Mouse (Mus musculus): ENCODE measurements around the gene Arl16. TPM values are rescaled to one million over a fixed set of nuclear protein-coding genes. Genes with fewer than 3 reads are reported as not detected.

Gene Arl16
- 42.3 TPM for polyA plus RNA-seq (2017; shearing (Covaris generic))

DNA sequence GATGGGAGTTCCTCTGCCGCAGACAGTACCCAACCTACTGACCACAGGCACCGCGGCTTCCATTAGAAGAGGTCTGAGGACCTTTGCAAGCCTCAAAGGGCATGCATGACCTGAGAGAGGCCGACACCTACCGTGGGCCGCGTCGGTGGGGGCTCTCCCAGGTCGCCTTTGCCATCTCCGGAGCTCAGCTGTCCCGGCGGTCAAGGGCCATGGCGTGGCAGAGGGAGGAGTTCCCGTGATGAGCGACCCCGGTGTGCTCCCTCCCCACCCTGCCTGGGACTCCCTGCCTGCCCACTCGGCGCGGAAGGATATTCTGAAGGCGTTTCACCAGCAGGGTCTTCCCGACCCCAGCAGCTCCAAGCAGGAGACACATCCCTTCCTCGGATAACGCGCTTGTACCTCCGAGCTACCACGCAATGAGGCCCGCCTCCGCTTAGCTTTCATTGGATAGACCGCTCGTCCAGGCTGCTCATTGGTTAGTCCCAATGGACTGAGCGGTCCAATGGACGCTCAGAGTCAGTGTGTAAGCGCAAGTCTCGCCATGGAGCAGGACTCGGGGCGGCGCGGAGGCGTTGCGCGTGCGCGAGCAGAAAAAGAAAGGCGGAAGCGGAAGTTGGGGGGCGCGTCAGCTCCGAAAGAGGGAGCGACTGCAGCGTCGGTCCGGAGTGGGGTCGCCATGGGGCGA, at the start of gene Arl16:
Gene Arl16, minus strand, starts transcription at position 557 of the 685 bp plus-strand sequence.

DNA sequence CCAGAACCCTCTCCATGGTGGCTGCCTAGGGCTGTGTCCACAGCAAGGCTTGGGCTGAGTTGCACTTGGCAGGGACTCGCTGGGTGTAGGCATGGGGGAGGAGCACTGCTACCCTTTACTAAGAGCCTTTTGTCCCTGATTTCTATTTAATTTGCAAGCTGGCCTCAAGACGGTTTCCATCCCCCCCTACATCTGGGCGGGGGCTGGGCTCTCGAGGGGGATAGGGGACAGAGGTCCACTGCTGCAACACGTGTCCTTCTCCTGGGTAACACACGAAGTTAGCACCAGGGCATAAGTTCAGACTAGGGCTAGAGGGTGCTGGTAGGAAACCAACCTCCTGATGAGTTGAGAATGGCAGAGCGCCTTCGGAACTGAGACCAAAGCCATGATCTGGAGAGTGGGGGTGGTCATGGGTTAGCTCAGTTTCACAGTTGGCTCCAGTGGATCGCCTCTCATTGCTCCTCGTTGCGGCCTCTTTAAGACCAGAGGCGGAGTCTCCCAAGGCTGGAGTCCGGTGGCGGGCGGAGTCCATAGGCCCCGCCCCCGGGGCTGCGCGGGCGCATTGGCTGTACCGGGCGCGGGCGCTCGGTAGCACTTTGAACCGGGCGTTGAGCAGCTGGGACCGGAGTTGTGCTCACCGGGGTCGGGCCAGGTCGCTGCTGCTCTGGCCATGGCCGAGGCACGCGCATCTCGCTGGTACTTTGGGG, 24.1 kb upstream of the Arl16 start, which contains the start of gene Slc25a10:
Gene Slc25a10, plus strand, starts transcription at position 524 of the 707 bp plus-strand sequence.

DNA sequence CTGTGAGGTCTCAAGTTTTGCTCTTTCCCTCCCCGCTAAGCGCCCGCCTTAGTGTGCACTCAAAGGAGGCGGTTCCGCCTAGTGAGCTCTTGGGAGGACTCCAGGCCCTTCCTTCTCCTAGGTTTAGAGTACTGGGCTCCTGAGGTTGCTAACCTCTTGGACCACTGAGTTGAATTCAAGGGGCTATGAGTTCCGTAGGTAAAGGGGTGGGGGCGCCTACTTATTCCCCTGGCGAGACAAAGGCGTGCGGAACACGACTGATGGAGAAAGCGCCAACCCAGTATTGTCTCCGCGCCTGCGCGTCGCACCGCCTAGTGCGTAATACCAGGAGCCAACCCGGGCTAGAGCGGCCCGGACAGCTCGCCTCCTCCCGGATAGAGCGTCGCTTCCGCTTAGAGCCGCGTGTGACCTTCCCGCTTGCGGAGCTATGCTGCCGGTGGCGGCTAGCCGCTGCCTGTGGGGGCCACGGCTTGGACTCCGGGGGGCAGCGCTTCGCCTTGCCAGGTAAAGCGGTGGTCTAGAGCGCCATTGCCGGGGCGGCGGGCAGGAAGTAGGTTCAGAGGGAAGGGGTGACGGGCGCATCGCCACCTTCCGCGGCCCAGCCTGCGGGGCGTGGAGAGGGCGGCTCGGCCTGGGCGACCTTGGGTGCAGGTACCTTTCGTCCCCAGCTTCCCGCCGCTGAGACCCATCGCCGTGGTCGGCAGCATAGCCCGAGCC, 17.0 kb upstream of the Arl16 start, which contains the start of gene Mrpl12:
Gene Mrpl12, plus strand, starts transcription at position 349 of the 717 bp plus-strand sequence.

DNA sequence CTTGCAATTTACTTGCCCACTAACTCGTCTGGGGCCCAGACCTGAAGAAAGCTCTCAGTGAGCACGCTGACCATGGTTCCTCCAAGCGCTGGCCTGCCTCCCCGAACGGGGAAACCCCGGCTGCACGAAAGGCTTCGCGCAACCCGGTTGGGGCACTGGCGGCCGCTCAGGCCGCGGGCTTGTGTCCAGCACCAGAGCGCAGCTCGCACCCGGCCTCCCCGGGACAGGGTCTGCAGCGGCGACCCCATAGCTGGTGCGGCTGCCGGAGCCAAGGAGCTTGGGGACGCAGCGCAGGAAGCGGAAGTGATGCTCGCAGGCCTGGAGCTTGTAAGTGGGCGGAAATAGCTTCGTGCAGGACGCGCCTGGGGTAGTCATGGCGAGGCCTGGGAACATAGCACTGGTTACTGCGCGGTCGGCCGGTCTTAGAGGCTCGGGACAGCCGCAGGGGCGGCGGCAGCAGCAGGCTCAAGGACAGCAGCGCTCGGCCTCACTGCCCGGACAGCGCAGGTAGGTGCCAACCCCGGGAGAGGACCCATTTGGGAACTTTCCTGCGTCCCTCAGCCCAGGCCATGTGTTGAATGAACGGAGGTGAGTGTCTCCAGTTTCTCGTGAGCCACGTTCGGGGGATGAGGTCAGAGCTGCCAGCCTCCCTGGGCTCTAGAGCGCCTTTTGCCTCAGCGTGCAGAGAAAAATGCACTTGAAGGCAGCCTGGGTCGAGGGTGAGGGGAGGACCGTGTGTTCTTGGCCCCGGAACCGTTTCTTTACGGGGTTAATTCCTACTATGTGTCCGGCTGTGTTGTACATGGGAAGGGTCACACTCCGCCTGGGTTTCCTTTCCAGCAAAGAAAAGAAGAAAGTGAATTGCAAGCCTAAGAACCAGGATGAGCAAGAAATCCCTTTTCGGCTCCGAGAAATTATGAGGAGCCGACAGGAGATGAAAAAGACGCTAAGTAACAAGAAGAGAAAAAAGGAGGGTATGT, 9.3 kb downstream of the Arl16 start, which contains the start of the genes Oxld1 and Ccdc137:
Gene Oxld1, minus strand, starts transcription at position 297 of the 980 bp plus-strand sequence.
Gene Ccdc137, plus strand, starts transcription at position 344 of the 980 bp plus-strand sequence.

DNA sequence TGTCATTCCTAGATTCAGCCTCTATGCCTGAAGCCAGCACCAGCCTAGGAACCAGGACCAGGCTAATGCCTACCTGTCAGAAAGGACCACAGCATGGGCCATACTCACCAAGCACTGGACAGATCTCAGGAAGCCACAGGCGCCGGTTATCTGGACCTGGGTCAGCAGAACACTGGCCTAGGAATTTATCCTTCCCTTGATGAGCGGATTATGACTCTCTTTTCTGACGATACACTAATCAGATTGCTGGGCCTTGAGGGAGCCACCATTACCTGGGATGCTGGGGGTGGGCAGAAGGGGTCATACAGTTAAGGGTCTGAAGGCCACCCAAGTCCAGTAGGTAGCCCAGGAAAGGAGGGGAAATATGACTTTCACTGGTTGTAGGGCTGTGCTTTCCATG, 14.1 kb downstream of the Arl16 start, which contains the start of gene Pde6g:
Gene Pde6g, minus strand, starts transcription at position 195 of the 400 bp plus-strand sequence.

DNA sequence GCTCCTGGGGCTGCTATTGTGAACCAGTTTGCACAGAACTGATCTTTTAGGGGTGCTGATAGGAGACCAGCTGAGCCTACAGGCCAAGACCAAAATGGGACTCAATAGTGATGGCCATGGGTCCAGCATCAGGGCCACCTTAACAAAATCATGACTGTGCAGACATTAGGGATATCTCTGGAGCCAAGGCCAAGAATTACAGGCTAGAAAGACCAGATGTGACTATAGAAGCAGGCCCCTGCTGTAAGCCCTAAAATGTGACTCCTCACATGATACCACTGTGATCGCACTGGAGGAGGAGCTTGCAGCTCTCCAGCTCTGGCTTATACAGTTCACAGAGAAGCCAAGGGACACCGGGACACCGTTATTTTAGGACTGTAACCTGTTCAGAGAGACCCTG, 25.1 kb downstream of the Arl16 start, which contains the start of gene Tspan10:
Gene Tspan10, plus strand, starts transcription at position 301 of the 400 bp plus-strand sequence.

DNA sequence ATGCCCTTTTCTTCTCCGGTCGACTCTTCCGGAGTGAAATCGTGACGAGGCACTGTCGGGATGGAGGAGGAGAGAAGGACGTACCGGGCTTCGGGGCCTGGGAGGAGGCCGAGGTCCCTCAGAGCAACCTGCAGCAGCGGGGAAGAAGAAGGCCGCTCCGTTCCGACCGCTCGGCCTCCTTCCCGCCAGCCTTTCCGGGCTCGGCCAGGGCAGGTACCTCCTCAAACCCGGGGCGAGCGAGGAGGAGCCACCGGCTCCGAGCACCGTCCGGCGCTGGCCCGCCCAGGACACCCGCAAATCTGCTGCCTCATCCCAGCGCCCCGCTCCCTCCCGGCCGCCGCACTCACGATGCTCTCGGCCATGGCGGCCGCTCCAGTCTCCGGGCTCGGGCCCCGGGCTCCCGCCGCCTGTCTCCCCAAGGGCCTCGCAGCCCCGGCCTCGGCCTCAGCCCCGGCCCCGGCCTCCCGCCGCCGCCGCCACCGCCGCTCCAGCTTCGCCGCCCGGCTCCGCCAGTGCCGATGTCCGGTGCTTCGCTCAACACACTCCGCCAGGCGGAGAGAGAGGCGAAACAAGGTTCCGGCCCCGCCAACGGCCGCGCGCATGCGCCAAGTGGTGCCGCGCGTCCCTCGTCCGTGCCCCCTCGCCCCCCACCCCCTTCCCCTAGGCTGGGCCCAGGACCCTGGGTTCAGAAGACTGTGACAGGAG, 30.1 kb downstream of the Arl16 start, which contains the start of gene Nploc4:
Gene Nploc4, minus strand, starts transcription at position 557 of the 705 bp plus-strand sequence.

Other genes with a start within 250 kb of the Arl16 start
- gene Bahcc1, start 234.7 kb downstream of the Arl16 start, polyA plus RNA-seq (2017; shearing (Covaris generic)), result not detected
- 2,599 TPM for gene Actg1, start 119.1 kb downstream of the Arl16 start, polyA plus RNA-seq (2017; shearing (Covaris generic))
- 0.16 TPM for gene Fscn2, start 106.1 kb downstream of the Arl16 start, polyA plus RNA-seq (2017; shearing (Covaris generic))
- 29.3 TPM for gene Faap100, start 88.8 kb downstream of the Arl16 start, polyA plus RNA-seq (2017; shearing (Covaris generic))
- 7.2 TPM for gene Nploc4, start 29.9 kb downstream of the Arl16 start, polyA plus RNA-seq (2017; shearing (Covaris generic))
- not detected for gene Tspan10, start 25.0 kb downstream of the Arl16 start, polyA plus RNA-seq (2017; shearing (Covaris generic))
- gene Pde6g, start 14.1 kb downstream of the Arl16 start, polyA plus RNA-seq (2017; shearing (Covaris generic)), result 0.30 TPM
- gene Oxld1, start 9.5 kb downstream of the Arl16 start, polyA plus RNA-seq (2017; shearing (Covaris generic)), result 5.6 TPM
- 50.8 TPM for gene Ccdc137, start 9.5 kb downstream of the Arl16 start, polyA plus RNA-seq (2017; shearing (Covaris generic))
- gene Mrpl12, start 17.0 kb upstream of the Arl16 start, polyA plus RNA-seq (2017; shearing (Covaris generic)), result 84.8 TPM
- gene Slc25a10, start 24.2 kb upstream of the Arl16 start, polyA plus RNA-seq (2017; shearing (Covaris generic)), result 12.9 TPM
- gene Gcgr, start 63.1 kb upstream of the Arl16 start, polyA plus RNA-seq (2017; shearing (Covaris generic)), result not detected
- gene Mcrip1, start 82.1 kb upstream of the Arl16 start, polyA plus RNA-seq (2017; shearing (Covaris generic)), result 95.6 TPM
- not detected for gene Ppp1r27, start 83.5 kb upstream of the Arl16 start, polyA plus RNA-seq (2017; shearing (Covaris generic))
- gene P4hb, start 105.6 kb upstream of the Arl16 start, polyA plus RNA-seq (2017; shearing (Covaris generic)), result 224 TPM
- 899 TPM for gene Arhgdia, start 114.0 kb upstream of the Arl16 start, polyA plus RNA-seq (2017; shearing (Covaris generic))
- gene Alyref, start 130.8 kb upstream of the Arl16 start, polyA plus RNA-seq (2017; shearing (Covaris generic)), result 3.4 TPM
- gene Anapc11, start 130.8 kb upstream of the Arl16 start, polyA plus RNA-seq (2017; shearing (Covaris generic)), result 147 TPM
- 0.92 TPM for gene Npb, start 140.9 kb upstream of the Arl16 start, polyA plus RNA-seq (2017; shearing (Covaris generic))
- 206 TPM for gene Pcyt2, start 150.3 kb upstream of the Arl16 start, polyA plus RNA-seq (2017; shearing (Covaris generic))
- gene Sirt7, start 157.6 kb upstream of the Arl16 start, polyA plus RNA-seq (2017; shearing (Covaris generic)), result 128 TPM
- 8.0 TPM for gene Mafg, start 166.0 kb upstream of the Arl16 start, polyA plus RNA-seq (2017; shearing (Covaris generic))
- 0.72 TPM for gene Pycr1, start 176.2 kb upstream of the Arl16 start, polyA plus RNA-seq (2017; shearing (Covaris generic))
- 0.40 TPM for gene Myadml2, start 180.6 kb upstream of the Arl16 start, polyA plus RNA-seq (2017; shearing (Covaris generic))
- gene Notum, start 193.6 kb upstream of the Arl16 start, polyA plus RNA-seq (2017; shearing (Covaris generic)), result not detected
- gene Aspscr1, start 205.4 kb upstream of the Arl16 start, polyA plus RNA-seq (2017; shearing (Covaris generic)), result 104 TPM
- 146 TPM for gene Cenpx, start 246.1 kb upstream of the Arl16 start, polyA plus RNA-seq (2017; shearing (Covaris generic))
- 75.0 TPM for gene Lrrc45, start 246.3 kb upstream of the Arl16 start, polyA plus RNA-seq (2017; shearing (Covaris generic))